Mouse (Mus musculus): ENCODE measurements around the gene Usp10.

GRCm38 (mm10) chr8:119917415-119917814 lies 7.3 kb downstream of the Usp10 start:
- TF ChIP-seq GATA1 (IDR thresholded peaks at IDR 0.05; ENCODE audit: low read length) (no peak), TAL1 (IDR thresholded peaks at IDR 0.05; ENCODE audit: low read length) (no peak)
